ENCODE assay signal across 8 mouse cellular contexts in the genomic region with DNA sequence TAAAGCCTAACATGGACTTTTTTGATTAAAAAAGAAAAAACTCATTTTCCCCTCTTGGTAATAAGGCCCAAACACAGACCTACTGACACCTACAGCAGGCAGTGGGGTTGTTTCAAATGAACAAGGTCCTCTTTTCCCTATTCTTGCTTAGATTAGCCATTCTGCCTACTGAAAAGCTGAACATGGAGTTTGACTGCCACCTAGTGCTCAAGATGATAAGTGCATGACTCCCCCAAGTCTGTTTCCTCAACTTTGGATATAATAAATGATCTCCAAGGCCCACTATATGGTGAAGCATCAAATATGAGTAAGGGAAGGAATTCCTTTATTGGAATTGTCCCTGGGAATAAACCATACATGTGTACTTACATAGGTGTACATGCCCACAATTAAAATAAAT.
A peak's percentile ranks its signal among the peaks of the same experiment; 100 is the strongest.
DNase-seq lines count a peak whose midpoint lies in the region; ATAC-seq lines count a peak whose summit lies in the region.

No protein-coding gene starts in this region.

- H3K9ac ChIP-seq in limb, embryonic 11.5 days (ENCODE audit: low read length) = no peak overlapping the region
- no peak overlapping the region for H3K9ac ChIP-seq in forebrain, embryonic 16.5 days (replicated peaks; ENCODE audit: low read depth, low read length)
- H3K9ac ChIP-seq in neural tube, embryonic 11.5 days (ENCODE audit: low read length) = no peak overlapping the region

- H3K4me3 ChIP-seq in limb, embryonic 11.5 days (ENCODE audit: low read depth, low read length) = no peak overlapping the region
- no peak overlapping the region for H3K4me3 ChIP-seq in limb, embryonic 10.5 days
- H3K4me3 ChIP-seq in forebrain, embryonic 16.5 days (replicated peaks; ENCODE audit: low read length) = no peak overlapping the region
- H3K4me3 ChIP-seq in neural tube, embryonic 11.5 days (ENCODE audit: low read depth, low read length) = no peak overlapping the region

- no peaks in the 10 kb centered on the region for H3K9me3 ChIP-seq in limb, embryonic 11.5 days (ENCODE audit: control insufficient read depth, low read length)
- H3K9me3 ChIP-seq in limb, embryonic 10.5 days (replicated peaks) = no peaks in the 10 kb centered on the region
- no peaks in the 10 kb centered on the region for H3K9me3 ChIP-seq in forebrain, embryonic 16.5 days (ENCODE audit: control insufficient read depth, low read length)
- no peaks in the 10 kb centered on the region for H3K9me3 ChIP-seq in neural tube, embryonic 11.5 days (ENCODE audit: control insufficient read depth, low read length)

- H3K4me2 ChIP-seq in limb, embryonic 11.5 days (ENCODE audit: low read depth, severe bottlenecking) = no peak overlapping the region
- no peak overlapping the region for H3K4me2 ChIP-seq in forebrain, embryonic 16.5 days (ENCODE audit: low read length)
- no peak overlapping the region for H3K4me2 ChIP-seq in neural tube, embryonic 11.5 days (ENCODE audit: low read depth)

- H3K36me3 ChIP-seq in limb, embryonic 11.5 days (ENCODE audit: control insufficient read depth, insufficient read depth, low read length) = peaks cover 7% of the 10 kb centered on the region; the same call in 1 of the 2 replicates
- H3K36me3 ChIP-seq in limb, embryonic 10.5 days = peaks cover 87% of the 10 kb centered on the region
- peaks cover 6% of the 10 kb centered on the region for H3K36me3 ChIP-seq in forebrain, embryonic 16.5 days (ENCODE audit: control insufficient read depth, insufficient read depth)
- peaks cover 2% of the 10 kb centered on the region; the same call in 1 of the 2 replicates for H3K36me3 ChIP-seq in neural tube, embryonic 11.5 days (ENCODE audit: control insufficient read depth, insufficient read depth, low read length)

- no peak overlapping the region for H3K27ac ChIP-seq in limb, embryonic 11.5 days (replicated peaks; ENCODE audit: low read depth, low read length)
- H3K27ac ChIP-seq in limb, embryonic 10.5 days = no peak overlapping the region
- no peak overlapping the region for H3K27ac ChIP-seq in forebrain, embryonic 16.5 days (ENCODE audit: low read length)
- no peak overlapping the region for H3K27ac ChIP-seq in neural tube, embryonic 11.5 days (ENCODE audit: low read depth, low read length)

- H3K27me3 ChIP-seq in limb, embryonic 11.5 days (ENCODE audit: control insufficient read depth, insufficient read depth, low read length) = no peaks in the 10 kb centered on the region
- no peaks in the 10 kb centered on the region for H3K27me3 ChIP-seq in limb, embryonic 10.5 days (ENCODE audit: low read depth, poor library complexity, severe bottlenecking)
- no peaks in the 10 kb centered on the region for H3K27me3 ChIP-seq in forebrain, embryonic 16.5 days (replicated peaks; ENCODE audit: control insufficient read depth, insufficient read depth, low read length)
- H3K27me3 ChIP-seq in neural tube, embryonic 11.5 days (ENCODE audit: control insufficient read depth, insufficient read depth, low read length) = no peaks in the 10 kb centered on the region

- DNase-seq in limb, embryonic 11.5 days (ENCODE audit: low spot score) = peak; percentile 63
- DNase-seq in limb, embryonic 10.5 days (ENCODE audit: low spot score) = no peak
- DNase-seq in MN1 (ENCODE audit: low spot score) = peak; percentile 37
- DNase-seq in cerebellum, adult 11 months = peak; percentile 50
- DNase-seq in layer of hippocampus, adult 9-10 months (ENCODE audit: low spot score) = peak; percentile 66
- peak; percentile 62 for DNase-seq in neural tube, embryonic 11.5 days (ENCODE audit: low spot score)
- DNase-seq in yolk sac, embryonic 10.5 days (ENCODE audit: low spot score) = no peak

- ATAC-seq in limb, embryonic 11.5 days (ENCODE audit: insufficient number of reproducible peaks, low FRiP score, low TSS enrichment, low read depth) = no peak
- peak; percentile 37; the same call in 1 of the 2 replicates for ATAC-seq in forebrain, embryonic 16.5 days
- ATAC-seq in neural tube, embryonic 11.5 days (ENCODE audit: insufficient read depth, low FRiP score, low TSS enrichment) = no peak

- H3K4me1 ChIP-seq in limb, embryonic 11.5 days (ENCODE audit: control insufficient read depth, insufficient read depth, low read length) = no peaks in the 10 kb centered on the region
- no peaks in the 10 kb centered on the region for H3K4me1 ChIP-seq in limb, embryonic 10.5 days
- H3K4me1 ChIP-seq in forebrain, embryonic 16.5 days (replicated peaks; ENCODE audit: control insufficient read depth, insufficient read depth, low read length) = no peaks in the 10 kb centered on the region; the same call in 1 of the 2 replicates
- H3K4me1 ChIP-seq in neural tube, embryonic 11.5 days (ENCODE audit: control insufficient read depth, insufficient read depth, low read length) = no peaks in the 10 kb centered on the region

Comparison
In these comparisons a context has a peak if more than half of its experiments do, and no peak if none do; other contexts are left out.
1. DNase-seq: peak in limb, embryonic 11.5 days (single experiment), MN1 (single experiment), cerebellum, adult 11 months (single experiment), layer of hippocampus, adult 9-10 months (single experiment) and neural tube, embryonic 11.5 days (single experiment); none in limb, embryonic 10.5 days (single experiment) and yolk sac, embryonic 10.5 days (single experiment).